Comparison of ENCODE assay signal across 34 mouse cellular contexts in genomic region chr2:59862618-59863017, GRCm38 (mm10).
"Had no signal": no experiment of that assay in that cellular context is flagged by ENCODE, and none has a peak within 500 bp of the region (broad histone marks: within the 10 kb centered on the region; RNA-seq: fewer than 3 reads in every experiment).

No protein-coding gene starts in this region.

- H3K4me1 ChIP-seq: heart, embryonic 10.5 days; heart, embryonic 12.5 days; heart, embryonic 13.5 days; heart, embryonic 15.5 days; hindbrain, embryonic 13.5 days; hindbrain, embryonic 15.5 days; intestine, embryonic 15.5 days; kidney, embryonic 15.5 days had no signal

- H3K9ac ChIP-seq: heart, embryonic 12.5 days; heart, embryonic 13.5 days; heart, embryonic 15.5 days; hindbrain, embryonic 12.5 days; hindbrain, embryonic 13.5 days; hindbrain, embryonic 14.5 days; hindbrain, embryonic 15.5 days; intestine, embryonic 15.5 days; kidney, embryonic 15.5 days had no signal

- H3K4me3 ChIP-seq: heart, embryonic 10.5 days; heart, embryonic 12.5 days; heart, embryonic 13.5 days; heart, embryonic 15.5 days; hindbrain, embryonic 10.5 days; hindbrain, embryonic 12.5 days; hindbrain, embryonic 13.5 days; hindbrain, embryonic 15.5 days; intestine, embryonic 15.5 days; kidney, embryonic 15.5 days; layer of hippocampus, adult 2 months; left cerebral cortex, adult 2 months had no signal

- ATAC-seq: hindbrain, embryonic 16.5 days; inflammation-experienced regulatory T-cells, adult 6 months; intestine, embryonic 15.5 days; intestine, embryonic 16.5 days; intestine, postnatal 0 days had no signal

- H3K27me3 ChIP-seq: heart, embryonic 12.5 days; heart, embryonic 13.5 days; heart, embryonic 15.5 days; hindbrain, embryonic 12.5 days; hindbrain, embryonic 13.5 days; hindbrain, embryonic 15.5 days; intestine, embryonic 15.5 days; kidney, embryonic 15.5 days had no signal

- H3K36me3 ChIP-seq: hindbrain, embryonic 10.5 days; hindbrain, embryonic 12.5 days; hindbrain, embryonic 13.5 days had no signal

- H3K4me2 ChIP-seq: heart, embryonic 11.5 days; heart, embryonic 12.5 days; heart, embryonic 13.5 days; heart, embryonic 15.5 days; hindbrain, embryonic 12.5 days; hindbrain, embryonic 13.5 days; hindbrain, embryonic 14.5 days; hindbrain, embryonic 15.5 days; intestine, embryonic 15.5 days; kidney, embryonic 15.5 days had no signal

- DNase-seq: heart, postnatal 10 days; heart, postnatal 14 days; heart, postnatal 36 days; heart, postnatal 4 days; kidney, adult 11 months; kidney, adult 18-20 months; kidney, adult 2 months; kidney, adult 8-10 months; kidney, adult 9 months; kidney, postnatal 10 days; kidney, postnatal 14 days; kidney, postnatal 25 days; kidney, postnatal 36 days; layer of hippocampus, adult 9-11 months; layer of hippocampus, postnatal 36 days had no signal

- H3K27ac ChIP-seq: heart, embryonic 10.5 days; heart, embryonic 13.5 days; heart, embryonic 15.5 days; hindbrain, embryonic 10.5 days; hindbrain, embryonic 12.5 days; hindbrain, embryonic 13.5 days; hindbrain, embryonic 14.5 days; hindbrain, embryonic 15.5 days; intestine, embryonic 15.5 days; kidney, embryonic 15.5 days; kidney, postnatal 0 days; layer of hippocampus, adult 2 months; left cerebral cortex, adult 2 months had no signal

- H3K9me3 ChIP-seq: heart, embryonic 10.5 days; heart, embryonic 12.5 days; heart, embryonic 13.5 days; heart, embryonic 15.5 days; hindbrain, embryonic 10.5 days; hindbrain, embryonic 12.5 days; hindbrain, embryonic 13.5 days; hindbrain, embryonic 15.5 days; intestine, embryonic 15.5 days; kidney, embryonic 15.5 days had no signal
